Mouse (Mus musculus) intestine, postnatal 0 days (tissue): Measurements from ENCODE around the gene Ccdc61. TPM values are rescaled to one million over a fixed set of nuclear protein-coding genes. Genes with fewer than 3 reads are reported as not detected.
"Not testable (repeated sequence)": the region's sequence is repeated elsewhere in the genome, so short reads cannot be mapped to it uniquely, and the experiment has no call there.

Experiments
- ATAC-seq: fragments of 200-750 bp; cut with Nextera tagmentation; 2 replicates; pipeline ENCODE4 v1.8.0; 2017; ENCODE audit warnings: mild to moderate bottlenecking, moderate TSS enrichment, moderate library complexity
- H3K27ac ChIP-seq: fragments of 300-500 bp; sonication (generic); 2 replicates; pipeline ENCODE4 v1.5.1; 2014; ENCODE audit warnings: mild to moderate bottlenecking, low read depth, low read length, moderate library complexity
- H3K27me3 ChIP-seq: fragments of 300-500 bp; sonication (generic); replicated peaks from 2 replicates; pipeline ENCODE4 v1.6.1; 2014; ENCODE audit warnings: low read length, mixed read lengths; ENCODE audit not compliant: control insufficient read depth, insufficient read depth
- H3K36me3 ChIP-seq: fragments of 300-500 bp; sonication (generic); 2 replicates; pipeline ENCODE4 v1.6.1; 2014; ENCODE audit warnings: mild to moderate bottlenecking, moderate library complexity; ENCODE audit not compliant: control insufficient read depth, insufficient read depth
- H3K4me1 ChIP-seq: fragments of 300-500 bp; sonication (generic); replicated peaks from 2 replicates; pipeline ENCODE4 v1.6.1; 2014; ENCODE audit warnings: antibody characterized with exemption, low read length, mixed read lengths; ENCODE audit not compliant: control insufficient read depth, insufficient read depth
- H3K4me2 ChIP-seq: fragments of 300-500 bp; sonication (generic); replicated peaks from 2 replicates; pipeline ENCODE4 v1.6.1; 2014; ENCODE audit warnings: low read depth, mild to moderate bottlenecking, moderate library complexity
- H3K4me3 ChIP-seq: fragments of 300-500 bp; sonication (generic); 2 replicates; pipeline ENCODE4 v1.5.1; 2014; ENCODE audit warnings: low read depth, low read length
- H3K9ac ChIP-seq: fragments of 300-500 bp; sonication (generic); 2 replicates; pipeline ENCODE4 v1.6.1; 2014; ENCODE audit warnings: mild to moderate bottlenecking, low read depth, low read length
- H3K9me3 ChIP-seq: fragments of 300-500 bp; sonication (generic); 2 replicates; pipeline ENCODE4 v1.6.1; 2016; ENCODE audit warnings: mixed run types; ENCODE audit not compliant: control insufficient read depth
- CTCF ChIP-seq: sonication (generic); IDR thresholded peaks from 2 replicates; pipeline ENCODE4 v1.5.1; 2016; ENCODE audit warnings: low read depth, mild to moderate bottlenecking, control low read depth, antibody characterized with exemption, moderate library complexity
- WGBS: fragments of 180-500 bp; shearing (Covaris S2); extraction: QIAGEN DNeasy Blood & Tissue Kit; methylation state at CpG from one replicate; pipeline ENCODE4 v1.1.7; 2014; 5-methylcytosine and 5-hydroxymethylcytosine counted together
- polyA plus RNA-seq: library from polyadenylated mRNA; unstranded; fragments of >200 nt; fragmentation: Nextera tagmentation; extraction: Ambion mirVana; gene quantifications from 2 replicates; pipeline ENCODE4 v1.2.1, GENCODE M21; 2015

Gene Ccdc61
- polyA plus RNA-seq, 1 experiment from 2014 or later = 15.1 TPM

DNA sequence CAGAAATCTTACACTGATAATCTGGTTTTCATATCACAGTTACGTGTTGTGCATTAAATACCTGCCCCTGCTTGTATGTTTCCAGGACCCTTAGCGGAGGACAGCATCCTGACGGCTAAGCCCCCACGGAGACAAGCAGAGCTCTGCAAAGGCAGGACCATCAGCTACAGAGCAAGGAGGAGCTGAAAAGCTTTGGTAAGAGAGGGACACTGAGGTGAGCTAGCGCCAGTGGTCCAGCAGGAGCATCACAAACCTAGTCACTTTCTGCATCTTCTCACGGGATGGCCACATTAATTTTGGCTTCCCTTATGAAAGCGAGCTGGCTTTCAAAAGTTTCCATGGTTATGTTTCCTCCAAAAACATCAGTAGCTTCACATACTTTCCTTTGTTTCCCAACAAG is 37.4 kb downstream of the Ccdc61 start:
- 6% methylated on average over 7 of the region's 7 CpGs for WGBS
- Histone ChIP-seq H3K27me3 (no peaks in the 10 kb centered on the region), H3K4me1 (peaks cover 2% of the 10 kb centered on the region; the same call in 1 of the 2 replicates), H3K4me3 (peak overlapping the region; percentile 34), H3K27ac (no peak overlapping the region), H3K9ac (0 out of 2 replicates have a peak overlapping the region, but pooled peaks have one; percentile 17), H3K9me3 (0 out of 2 replicates have a peak, but pooled peaks cover 6% of the 10 kb centered on the region), H3K36me3 (no peaks in the 10 kb centered on the region), H3K4me2 (peak overlapping the region; percentile 77)
- no peak for TF ChIP-seq CTCF
- ATAC-seq = 0 out of 2 replicates have a peak, but pooled peaks have one; percentile 26

DNA sequence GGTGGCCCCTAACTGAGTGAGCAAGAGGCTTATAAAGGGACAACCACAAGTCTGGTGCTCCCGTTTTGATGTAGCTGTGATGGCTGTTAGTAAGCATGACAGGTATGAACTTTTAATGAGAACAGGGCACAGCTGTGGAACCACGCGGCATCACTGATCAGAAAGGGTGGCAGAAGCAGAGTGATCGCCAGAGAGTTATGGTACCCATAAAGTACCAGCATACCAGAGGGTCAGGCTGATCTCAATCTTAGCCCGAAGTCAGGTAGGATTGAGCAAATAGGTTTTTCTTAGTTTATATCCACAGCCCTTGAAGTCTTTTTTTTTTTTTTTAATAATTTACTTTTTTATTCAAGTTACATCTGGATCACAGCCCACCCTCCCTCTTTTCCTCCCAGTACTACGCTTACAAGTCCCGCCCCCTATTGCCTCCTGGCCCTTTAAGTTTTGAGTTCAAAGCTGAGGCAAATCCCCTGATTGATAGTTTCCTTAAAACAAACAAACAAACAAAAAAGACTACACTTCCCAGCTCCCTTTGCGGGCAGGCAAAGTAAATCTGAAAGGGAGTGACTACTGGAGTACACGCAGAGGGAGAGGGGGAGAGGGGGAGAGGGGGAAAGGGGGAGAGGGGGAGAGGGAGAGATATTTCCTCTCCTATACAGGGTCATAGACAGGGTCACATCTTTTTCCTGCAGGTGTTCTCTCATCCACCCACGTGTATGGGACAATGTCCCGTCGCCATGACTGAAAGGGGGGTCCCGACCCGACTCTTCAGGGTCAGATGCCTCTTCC is 38.0 kb downstream of the Ccdc61 start:
- Histone ChIP-seq H3K36me3 (no peaks in the 10 kb centered on the region), H3K9ac (no peak overlapping the region), H3K9me3 (0 out of 2 replicates have a peak, but pooled peaks cover 6% of the 10 kb centered on the region), H3K4me1 (peaks cover 2% of the 10 kb centered on the region; the same call in 1 of the 2 replicates), H3K27ac (no peak overlapping the region), H3K4me3 (peak overlapping the region; percentile 34), H3K4me2 (peak overlapping the region; percentile 77), H3K27me3 (no peaks in the 10 kb centered on the region)
- no peak for TF ChIP-seq CTCF
- 32% methylated on average over 14 of the region's 14 CpGs for WGBS
- no peak for ATAC-seq

DNA sequence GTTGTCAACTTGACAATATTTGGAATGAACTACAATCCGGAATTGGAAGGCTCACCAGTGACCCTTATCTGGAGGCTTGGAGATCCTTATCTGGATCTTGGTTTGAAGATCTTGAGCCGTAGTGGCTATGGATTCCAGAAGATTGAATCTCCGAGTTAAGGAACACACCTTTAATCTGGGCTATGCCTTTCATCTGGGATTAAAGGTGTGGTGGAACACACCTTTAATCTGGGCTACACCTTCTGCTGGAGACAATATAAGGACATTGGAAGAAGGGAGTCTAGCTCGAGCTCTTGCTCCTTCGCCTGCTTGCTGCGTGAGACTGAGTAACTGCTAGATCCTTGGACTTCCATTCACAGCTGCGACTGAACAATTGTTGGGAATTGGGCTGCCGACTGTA is 39.2 kb downstream of the Ccdc61 start, which contains the start of gene Pglyrp1:
Pglyrp1 (plus strand) TSS at position 301 of the 400 bp plus-strand sequence.
- H3K27me3 ChIP-seq, H3K9ac ChIP-seq, H3K4me1 ChIP-seq, H3K36me3 ChIP-seq, H3K27ac ChIP-seq, ATAC-seq, H3K9me3 ChIP-seq, H3K4me2 ChIP-seq, H3K4me3 ChIP-seq: not testable (repeated sequence)
- no CpG with 5 or more reads among the region's 8 CpGs for WGBS

DNA sequence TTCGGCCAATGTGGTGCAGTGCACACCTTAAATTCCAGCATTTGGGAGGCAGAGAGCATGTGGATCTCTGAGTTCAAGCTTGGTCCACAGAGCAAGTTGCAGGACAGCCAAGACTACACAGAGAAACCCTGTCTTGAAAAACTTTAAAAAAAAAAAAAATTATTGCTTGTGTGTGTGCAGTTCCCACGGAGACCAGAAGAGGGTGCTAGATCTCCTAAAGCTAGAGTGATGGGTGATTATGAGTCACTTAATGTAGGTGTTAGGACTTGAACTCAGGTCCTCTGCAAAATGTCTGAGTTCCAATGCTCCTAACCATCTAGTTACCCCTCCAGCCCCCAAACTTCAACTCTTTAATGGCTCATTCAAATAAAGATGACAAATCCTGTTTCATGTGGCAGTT is 41.7 kb downstream of the Ccdc61 start:
- no peak overlapping the region for H3K27ac ChIP-seq
- no peak overlapping the region for H3K4me3 ChIP-seq
- H3K9ac ChIP-seq = no peak overlapping the region
- no peaks in the 10 kb centered on the region for H3K27me3 ChIP-seq
- ATAC-seq = no peak
- H3K36me3 ChIP-seq = no peaks in the 10 kb centered on the region
- no peak overlapping the region for H3K4me2 ChIP-seq
- WGBS = 89% methylated on average over 2 of the region's 2 CpGs
- peak; percentile 29 for TF ChIP-seq CTCF
- H3K4me1 ChIP-seq = peaks cover 2% of the 10 kb centered on the region; the same call in 1 of the 2 replicates
- 0 out of 2 replicates have a peak, but pooled peaks cover 6% of the 10 kb centered on the region for H3K9me3 ChIP-seq

DNA sequence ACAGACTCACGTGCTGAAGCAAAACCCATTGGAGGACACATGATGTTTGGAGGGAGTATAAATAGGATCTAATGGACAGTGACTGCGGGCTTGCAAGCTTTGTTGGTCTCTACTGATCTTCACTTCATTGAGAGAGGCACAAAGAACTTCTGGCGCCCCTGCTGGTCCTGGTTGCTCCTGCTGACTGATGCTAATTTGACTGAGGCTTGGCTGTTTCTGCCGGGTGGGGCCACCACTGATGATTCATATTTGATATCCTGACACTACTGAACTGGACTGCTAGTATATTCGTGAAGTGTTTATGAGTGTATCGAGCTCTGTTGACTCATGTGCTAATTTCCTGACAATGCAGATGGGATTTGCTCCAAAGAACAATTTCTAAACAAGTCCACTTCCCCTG is 47.4 kb downstream of the Ccdc61 start:
- no peak overlapping the region for H3K9ac ChIP-seq
- H3K36me3 ChIP-seq = no peaks in the 10 kb centered on the region
- no peaks in the 10 kb centered on the region for H3K4me1 ChIP-seq
- H3K27ac ChIP-seq = no peak overlapping the region
- no peak overlapping the region for H3K4me3 ChIP-seq
- H3K27me3 ChIP-seq = no peaks in the 10 kb centered on the region
- whole genome bisulfite sequencing = 78% methylated on average over 6 of the region's 6 CpGs
- H3K9me3 ChIP-seq = no peaks in the 10 kb centered on the region
- no peak overlapping the region for H3K4me2 ChIP-seq
- ATAC-seq = no peak
- 0 out of 2 replicates have a peak, but pooled peaks have one; percentile 6 for TF ChIP-seq CTCF

DNA sequence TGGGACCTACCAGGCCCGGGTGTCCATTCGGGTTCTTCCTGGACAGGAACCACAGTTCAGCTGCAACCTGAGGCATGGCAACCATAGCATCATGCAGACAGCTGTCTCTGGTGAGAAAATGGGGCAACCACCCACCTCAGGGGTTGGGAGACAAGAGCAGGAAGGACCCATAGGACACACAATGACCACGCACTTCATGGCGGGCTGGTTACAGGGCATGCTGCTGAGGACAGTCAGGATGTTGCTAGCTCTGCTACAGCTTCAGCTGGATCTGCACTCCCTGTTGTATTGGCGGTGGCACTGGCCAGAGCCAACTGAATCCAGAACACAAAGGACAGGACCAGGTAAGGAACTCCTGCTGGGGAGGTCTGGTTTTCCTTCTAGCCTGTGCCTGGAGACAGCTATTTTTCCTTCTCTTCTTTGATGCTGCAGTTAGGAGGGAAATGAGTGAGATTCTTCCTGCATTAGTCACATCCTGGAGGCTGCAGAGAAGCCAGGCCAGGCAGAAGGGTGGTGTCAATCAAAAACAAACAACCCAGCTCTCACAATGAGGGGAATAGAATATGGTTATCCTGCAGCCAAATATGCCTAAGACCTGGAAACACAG is 51.8 kb downstream of the Ccdc61 start:
- no peaks in the 10 kb centered on the region for H3K27me3 ChIP-seq
- H3K4me2 ChIP-seq = no peak overlapping the region
- WGBS = 79% methylated on average over 5 of the region's 5 CpGs
- no peak overlapping the region for H3K9ac ChIP-seq
- H3K36me3 ChIP-seq = no peaks in the 10 kb centered on the region
- H3K27ac ChIP-seq = no peak overlapping the region
- H3K4me3 ChIP-seq = no peak overlapping the region
- H3K4me1 ChIP-seq = no peaks in the 10 kb centered on the region
- no peak for TF ChIP-seq CTCF
- no peaks in the 10 kb centered on the region for H3K9me3 ChIP-seq
- ATAC-seq = 0 out of 2 replicates have a peak, but pooled peaks have one; percentile 31
